Mouse (Mus musculus) heart, postnatal 14 days (tissue): ENCODE data around the gene Pex5l. TPM values are rescaled to one million over a fixed set of nuclear protein-coding genes. Genes with fewer than 3 reads are reported as not detected.

ENCODE experiments used
- DNase-seq, 2 experiments: peaks; one replicate each; pipeline ENCODE4 v3.0.0; 2021 to 2022
- intact Hi-C: fragments of 180-260 bp; cut with DNase I; formaldehyde crosslinking; loops from one replicate; pipeline ENCODE4 v1.15.1; 2025
- total RNA-seq, 2 experiments: library from RNA; stranded (reverse); gene quantifications; 2 replicates each; pipeline ENCODE4 v1.2.3; 2021

Pex5l gene
- total RNA-seq, 2 experiments from 2014 or later = 0.56 to 0.60 TPM

DNA sequence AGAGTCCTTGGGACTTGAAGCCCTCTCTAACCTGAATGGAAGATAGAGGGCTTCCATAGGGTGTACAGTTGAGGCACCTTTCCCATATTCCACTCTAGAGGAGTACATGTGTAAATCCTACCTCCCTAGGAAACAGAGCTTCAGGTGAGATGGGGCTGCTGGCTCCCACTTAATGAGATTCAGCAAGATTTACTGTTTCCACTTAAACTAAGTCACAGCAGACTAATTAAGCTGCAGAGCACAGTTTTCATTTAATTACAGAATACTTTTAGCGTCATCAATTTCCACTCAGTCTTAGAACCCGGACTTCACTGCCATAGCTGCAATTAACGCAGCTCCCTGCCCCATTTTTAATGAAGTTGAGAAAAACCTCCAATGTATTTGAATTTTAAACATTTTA, 181.6 kb downstream of the Pex5l start:
- intact Hi-C loops = no loop called here
- no peak for DNase-seq

DNA sequence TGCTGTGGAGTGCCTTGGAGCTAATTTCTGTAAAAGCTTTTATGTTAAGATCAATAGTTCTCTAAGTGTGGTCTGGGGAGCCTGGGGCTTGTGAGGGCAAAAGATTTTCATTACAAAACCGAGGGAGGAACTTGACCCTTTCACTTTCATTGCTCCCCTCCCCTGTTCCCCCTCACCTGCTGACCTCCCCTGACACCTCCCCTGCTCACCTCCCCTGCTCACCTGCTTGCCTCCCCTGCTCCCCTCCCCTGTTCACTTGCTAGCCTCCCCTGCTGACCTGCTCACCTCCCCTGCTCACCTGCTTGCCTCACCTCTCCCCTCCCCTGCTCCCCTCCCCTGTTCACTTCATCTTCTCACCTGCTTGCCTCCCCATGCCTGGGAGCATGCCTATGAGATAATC, 191.7 kb downstream of the Pex5l start:
- intact Hi-C loops = no loop called here
- no peak for DNase-seq

DNA sequence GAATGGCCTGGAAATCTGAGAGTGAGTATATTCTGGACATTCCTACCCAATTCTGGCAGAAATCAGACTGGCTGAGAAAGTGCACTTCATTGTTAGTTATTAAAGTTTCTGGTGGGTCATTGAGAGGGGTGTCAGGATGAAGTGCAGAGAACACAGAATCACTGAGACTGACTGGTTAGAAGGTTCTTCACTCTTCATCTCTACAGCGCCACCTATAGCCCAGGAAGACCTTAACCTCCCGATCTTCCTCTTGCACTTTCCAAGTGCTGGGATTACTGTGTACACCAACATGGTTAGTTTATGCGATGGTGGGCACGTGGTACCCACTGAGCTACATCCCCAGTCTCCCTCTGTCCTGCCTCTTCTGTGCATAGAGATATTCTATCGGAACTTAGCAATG, 195.6 kb downstream of the Pex5l start:
- intact Hi-C loops = no loop called here
- no peak for DNase-seq

DNA sequence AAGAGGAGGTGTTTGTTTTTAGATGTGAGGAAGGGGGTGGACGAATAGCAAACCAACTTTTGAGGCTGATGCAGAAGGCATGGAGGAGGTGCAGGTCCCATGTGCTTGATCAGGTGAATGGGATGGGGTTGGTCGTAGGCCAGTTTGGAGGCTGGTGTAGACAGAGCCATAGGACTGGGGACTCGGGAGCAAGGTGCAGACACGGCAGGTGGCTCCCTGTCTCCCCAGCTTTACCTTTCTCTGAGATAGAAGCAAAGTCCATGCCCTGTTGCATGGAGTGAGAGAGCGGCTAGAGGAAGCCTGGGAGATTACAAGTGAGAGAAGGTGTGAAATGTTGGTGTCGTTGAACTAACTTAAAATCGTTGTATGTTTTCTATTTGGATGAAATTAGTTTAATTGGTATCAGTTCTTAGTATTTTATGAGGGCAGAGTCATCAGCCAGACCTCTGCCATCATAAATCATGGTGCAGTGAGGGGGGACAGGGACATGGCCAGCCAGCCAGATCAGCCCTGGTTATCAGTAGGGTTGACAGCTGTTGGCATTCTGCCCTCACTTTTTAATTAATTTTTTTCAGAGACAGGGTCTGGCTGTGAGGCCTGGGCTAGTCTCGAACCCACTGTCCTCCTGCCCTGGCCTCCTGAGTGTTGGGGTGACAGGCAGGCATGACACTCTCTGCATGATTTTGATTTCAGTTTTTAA, 203.1 kb downstream of the Pex5l start:
- intact Hi-C loops = no loop called here
- DNase-seq = no peak

GRCm38 (mm10) chr3:32924168-32924567, 218.9 kb downstream of the Pex5l start:
- intact Hi-C loops = no loop called here

DNA sequence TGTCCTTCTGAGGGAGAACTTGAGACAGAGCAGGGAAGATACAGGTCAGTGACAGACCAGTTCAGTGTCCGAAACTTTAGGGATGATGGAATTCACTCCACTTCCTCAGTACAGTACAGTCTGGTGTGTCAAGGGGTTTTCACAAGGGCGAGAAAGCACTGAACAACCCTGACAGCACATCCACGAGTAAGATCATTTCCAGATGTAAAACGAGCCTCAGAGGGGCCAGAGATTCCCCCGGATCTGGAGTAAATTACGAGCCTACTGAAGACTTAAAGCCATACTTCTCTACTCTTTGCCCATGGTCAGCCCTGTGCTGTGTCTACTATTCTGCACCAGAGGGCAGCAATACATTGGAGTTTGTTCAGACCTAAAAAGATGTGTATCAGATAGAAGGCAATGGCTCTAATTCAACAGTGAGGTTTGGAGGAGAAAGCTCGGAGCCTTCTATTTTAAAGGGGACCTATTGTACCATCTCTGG, 232.9 kb downstream of the Pex5l start:
- intact Hi-C loops = no loop called here
- DNase-seq = no peak

More at GRCm38 (mm10) chr3:32924168-32924567, 218.9 kb downstream of the Pex5l start:
- no peak for DNase-seq

GRCm38 (mm10) chr3:32908400-32908799, 234.6 kb downstream of the Pex5l start:
- intact Hi-C loops = no loop called here
- DNase-seq = peak in 1 of 2 experiments; percentile 15

- intact Hi-C loops = no loop called here
- DNase-seq = no peak
Measured at GRCm38 (mm10) chr3:32905850-32906779, 236.9 kb downstream of the Pex5l start.

DNA sequence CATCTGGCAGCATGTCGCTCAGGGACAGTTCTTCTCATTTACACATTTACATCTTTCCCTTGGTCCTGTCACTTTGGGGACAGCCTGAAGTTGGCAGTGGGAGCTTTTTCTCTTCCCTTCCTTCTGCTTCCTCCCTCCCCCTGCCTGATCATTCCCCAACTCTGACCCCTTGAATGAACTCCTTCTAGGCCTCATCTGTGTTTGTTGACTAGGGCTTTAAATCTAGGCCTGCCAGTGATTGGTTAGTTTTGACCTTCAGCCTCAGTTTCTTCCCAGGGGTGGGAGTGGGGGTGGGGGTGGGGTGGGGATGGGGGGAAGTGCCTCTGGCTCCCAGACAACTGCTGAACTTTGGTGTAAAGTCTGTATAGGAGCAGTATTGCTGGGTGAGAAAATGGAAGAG, 238.4 kb downstream of the Pex5l start:
- intact Hi-C loops = no loop called here
- DNase-seq = no peak

GRCm38 (mm10) chr3:32903462-32903861, 239.6 kb downstream of the Pex5l start:
- DNase-seq = no peak
- intact Hi-C loops = no loop called here
